Mouse (Mus musculus) kidney, postnatal 4 days (tissue): ENCODE measurements around the gene Cldn14.
A peak's percentile ranks its signal among the peaks of the same experiment; 100 is the strongest.
"Not testable (repeated sequence)": the region's sequence is repeated elsewhere in the genome, so short reads cannot be mapped to it uniquely, and the experiment has no call there.

Experiments used
- DNase-seq, 2 experiments: peaks; one replicate each; pipeline ENCODE4 v3.0.0; 2021; ENCODE audit warnings: mixed read lengths in 2 of 2

Cldn14 gene

DNA sequence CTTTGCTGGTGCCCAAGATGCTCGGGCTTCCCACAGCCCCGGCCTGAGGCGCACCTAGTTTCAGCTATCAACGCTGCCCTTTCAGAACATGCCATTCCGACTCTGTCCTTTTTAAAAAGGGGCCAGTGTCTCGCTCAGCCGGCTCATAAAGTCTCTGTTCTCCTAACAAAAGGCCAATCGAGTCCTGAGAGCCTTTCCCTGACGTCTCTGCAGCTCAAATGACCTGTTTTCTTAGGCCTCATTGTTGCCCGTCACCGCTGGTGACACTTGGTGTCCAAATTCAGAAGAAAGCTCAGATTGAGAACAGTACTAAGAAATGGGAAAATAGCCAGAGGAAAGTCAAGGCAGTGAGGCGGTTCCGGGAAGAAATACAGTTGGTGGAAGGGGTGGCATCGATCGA is at the start of gene Cldn14:
Gene Cldn14, minus strand, starts transcription at position 101 of the 400 bp plus-strand sequence.
- DNase-seq, result no peak

GRCm38 (mm10) chr16:94055576-94055975 is 46.9 kb upstream of the Cldn14 start:
- DNase-seq, result no peak

DNA sequence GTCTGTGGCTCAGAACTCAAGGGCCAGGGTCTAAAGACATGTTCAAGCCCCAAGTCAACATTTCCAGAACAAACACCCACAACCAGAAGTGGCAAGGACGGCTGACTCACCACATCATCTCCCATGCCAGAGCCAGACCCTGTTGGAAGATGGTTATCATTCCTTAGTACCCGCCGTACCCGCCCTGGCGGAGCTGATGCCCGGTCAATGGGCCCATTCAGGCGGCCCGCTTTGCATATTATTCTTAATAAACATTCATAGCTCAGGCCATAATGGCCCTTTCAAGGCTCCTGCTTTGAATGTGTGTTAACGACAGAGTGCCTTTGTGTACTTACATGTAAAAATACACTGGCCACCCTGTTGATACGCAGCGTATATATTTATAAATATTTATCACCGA is 46.5 kb upstream of the Cldn14 start:
- no peak for DNase-seq

- no peak for DNase-seq
Measured at GRCm38 (mm10) chr16:94050368-94050767, 41.7 kb upstream of the Cldn14 start.

GRCm38 (mm10) chr16:94044996-94045395 is 36.4 kb upstream of the Cldn14 start:
- no peak for DNase-seq

GRCm38 (mm10) chr16:94043797-94044196 is 35.2 kb upstream of the Cldn14 start:
- no peak for DNase-seq

DNA sequence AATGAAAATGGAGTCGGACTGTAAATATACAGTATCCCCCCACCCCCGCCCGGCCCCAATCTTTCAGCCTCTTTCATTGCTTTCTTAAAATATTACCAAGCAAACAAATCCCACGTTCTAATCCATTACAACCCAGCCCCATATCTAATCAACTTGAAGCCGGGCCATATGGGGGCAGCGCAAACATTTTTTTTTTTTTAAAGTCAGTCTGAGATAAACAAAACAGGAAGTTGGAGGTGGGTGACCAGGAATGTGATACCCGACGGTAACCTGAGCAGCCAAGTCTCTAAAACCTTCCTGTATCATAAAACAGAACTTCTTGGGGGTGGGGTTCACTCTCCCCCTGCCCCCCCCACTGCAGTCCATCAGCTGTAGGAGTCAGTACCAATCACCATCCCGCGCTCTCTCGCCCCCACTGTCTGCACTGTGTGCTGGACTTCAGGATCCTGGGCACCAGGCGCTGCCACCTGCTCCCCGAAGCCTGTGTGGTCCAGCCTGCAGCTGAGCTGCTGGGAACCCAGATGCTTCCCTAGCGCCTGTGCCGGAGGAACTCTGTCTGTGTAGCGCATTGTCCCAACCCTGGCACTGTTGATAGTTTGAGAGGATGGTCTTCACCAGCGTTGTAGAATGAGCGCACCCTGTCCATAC is 32.6 kb upstream of the Cldn14 start:
- DNase-seq, result peak; percentile 25 to 37

- peak in 1 of 2 experiments; percentile 27 for DNase-seq
Measured at GRCm38 (mm10) chr16:94040485-94040884, 31.8 kb upstream of the Cldn14 start.

DNA sequence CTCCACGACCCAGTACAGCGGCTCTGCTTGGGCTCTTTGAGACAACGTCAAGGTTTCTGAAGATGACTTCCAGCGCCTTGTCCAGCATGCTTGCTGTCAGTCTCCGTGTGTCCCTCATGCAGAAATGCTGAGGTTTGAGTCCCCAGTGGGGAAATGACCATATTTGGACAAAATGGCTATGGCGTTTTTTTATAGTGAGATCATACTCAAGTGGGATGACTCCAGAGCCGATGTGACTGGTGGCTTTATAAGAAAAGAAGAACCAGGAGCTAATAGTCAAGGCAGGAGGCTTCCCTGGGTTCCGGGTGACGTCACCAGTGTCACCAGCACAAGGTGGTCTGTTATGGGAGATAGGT is 30.3 kb upstream of the Cldn14 start:
- DNase-seq, result no peak

DNA sequence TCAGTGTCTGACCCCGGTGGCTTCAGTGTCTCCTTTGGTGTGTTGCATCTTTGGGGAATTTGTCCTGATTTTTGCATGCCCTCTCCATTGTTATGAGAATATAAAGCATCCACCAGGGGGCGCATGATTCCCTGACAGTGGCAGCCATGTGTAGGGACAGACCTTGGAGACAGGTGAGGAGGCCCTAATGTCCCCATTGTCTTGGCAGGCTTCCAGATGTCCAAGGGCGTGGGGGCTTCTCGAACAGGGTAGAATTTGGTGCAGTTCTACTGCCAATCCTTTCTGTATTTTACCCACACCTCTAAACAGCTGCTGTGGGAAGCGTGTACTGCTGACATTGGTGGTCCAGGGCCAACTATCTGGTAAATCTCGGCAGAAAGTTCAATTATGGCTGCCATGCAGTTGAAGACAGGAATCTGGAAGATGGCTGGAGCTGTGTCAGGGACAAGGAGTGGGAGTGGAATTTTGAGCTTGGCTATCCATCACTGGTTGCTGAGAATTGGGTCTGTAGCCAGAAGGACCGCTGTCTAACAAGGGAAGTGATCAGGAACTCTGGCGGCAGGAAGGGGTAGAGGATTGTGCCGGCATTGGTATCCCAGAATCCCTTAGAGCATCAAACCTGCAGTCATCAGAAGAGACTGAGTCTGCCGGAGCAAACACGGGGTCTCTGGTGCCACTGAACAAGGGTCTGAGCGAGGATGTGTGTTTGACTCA is 29.8 kb upstream of the Cldn14 start:
- DNase-seq, result peak; percentile 70 to 74

GRCm38 (mm10) chr16:94037280-94037679 is 28.6 kb upstream of the Cldn14 start:
- DNase-seq, result no peak

- no peak for DNase-seq
Measured at GRCm38 (mm10) chr16:94034152-94034551, 25.5 kb upstream of the Cldn14 start.

DNA sequence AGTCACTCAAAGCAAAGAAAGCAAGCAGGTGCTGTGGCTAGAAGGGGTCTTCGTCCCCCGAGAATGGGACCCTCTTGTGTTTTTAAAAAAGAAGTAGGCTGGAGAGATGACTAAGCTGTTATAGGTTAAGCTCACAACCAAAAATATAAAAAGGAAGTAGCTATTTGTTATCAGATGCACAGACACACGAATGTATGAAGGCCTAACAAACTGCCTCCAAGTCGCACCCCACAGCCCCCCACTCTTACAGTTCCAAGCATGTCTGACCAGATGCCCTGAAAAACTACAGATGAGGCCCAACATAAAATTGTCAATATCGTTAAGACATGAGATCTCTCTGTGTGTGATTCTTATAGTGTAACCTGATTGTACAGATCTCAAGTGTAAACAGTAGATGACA is 23.6 kb upstream of the Cldn14 start:
- DNase-seq, result no peak

GRCm38 (mm10) chr16:94023352-94024280 is 15.0 kb upstream of the Cldn14 start:
- DNase-seq, result no peak

DNA sequence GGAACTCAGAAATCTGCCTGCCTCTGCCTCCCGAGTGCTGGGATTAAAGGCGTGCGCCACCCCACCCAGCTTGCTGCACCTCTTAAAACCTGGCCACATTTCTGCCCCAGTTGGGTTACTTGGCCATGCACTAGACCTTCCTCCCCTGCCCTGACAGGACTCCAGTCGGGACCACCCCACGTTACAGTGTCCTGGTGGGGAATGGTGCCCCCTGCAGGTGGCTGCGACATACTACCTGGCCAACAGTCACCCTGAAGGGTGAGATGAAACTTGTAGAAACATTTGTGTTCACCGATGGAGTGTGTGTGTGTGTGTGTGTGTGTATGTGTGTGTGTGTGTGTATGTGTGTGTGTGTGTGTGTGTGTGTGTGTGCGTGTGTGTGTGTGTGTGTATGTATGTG is 11.1 kb upstream of the Cldn14 start:
- not testable (repeated sequence) for DNase-seq

GRCm38 (mm10) chr16:94017953-94018352 is 9.3 kb upstream of the Cldn14 start:
- DNase-seq, result no peak

- DNase-seq, result no peak
Measured at GRCm38 (mm10) chr16:94014489-94015096, 6.0 kb upstream of the Cldn14 start.

DNA sequence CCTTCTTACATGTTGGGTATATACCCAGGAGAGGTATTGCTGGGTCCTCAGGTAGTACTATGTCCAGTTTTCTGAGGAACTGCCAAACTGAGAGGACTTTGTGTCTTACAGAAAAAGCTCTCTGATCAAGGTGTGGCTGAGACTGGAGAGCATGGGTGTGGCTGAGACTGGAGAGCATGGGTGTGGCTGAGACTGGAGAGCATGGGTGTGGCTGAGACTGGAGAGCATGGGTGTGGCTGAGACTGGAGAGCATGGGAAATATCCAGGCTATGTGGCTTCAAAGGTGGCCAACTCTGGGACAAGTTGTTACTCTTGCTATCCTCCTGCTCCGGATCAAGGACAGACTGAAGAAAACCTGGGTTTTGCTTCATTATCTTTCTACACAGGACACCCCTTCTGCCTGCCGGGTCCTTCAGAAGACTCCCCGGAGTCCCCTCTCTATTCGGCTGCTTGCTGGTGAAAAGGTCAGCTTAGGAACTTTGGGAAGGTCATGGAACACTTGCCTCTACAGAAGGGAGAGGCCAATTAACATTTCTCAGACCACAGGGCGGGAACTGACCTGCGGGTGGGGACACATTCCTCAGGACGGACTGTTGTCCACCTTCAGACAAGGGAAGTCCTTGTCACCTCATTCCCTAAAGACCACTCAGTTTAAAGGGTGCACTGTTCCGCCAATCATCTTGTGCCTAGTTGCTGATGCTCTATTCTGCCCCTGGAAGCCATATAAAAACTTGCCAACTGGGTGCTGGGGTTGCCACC is 4.9 kb upstream of the Cldn14 start:
- DNase-seq, result not testable (repeated sequence)

- DNase-seq, result peak in 1 of 2 experiments; percentile 9
Measured at GRCm38 (mm10) chr16:94011224-94011623, 2.6 kb upstream of the Cldn14 start.

DNA sequence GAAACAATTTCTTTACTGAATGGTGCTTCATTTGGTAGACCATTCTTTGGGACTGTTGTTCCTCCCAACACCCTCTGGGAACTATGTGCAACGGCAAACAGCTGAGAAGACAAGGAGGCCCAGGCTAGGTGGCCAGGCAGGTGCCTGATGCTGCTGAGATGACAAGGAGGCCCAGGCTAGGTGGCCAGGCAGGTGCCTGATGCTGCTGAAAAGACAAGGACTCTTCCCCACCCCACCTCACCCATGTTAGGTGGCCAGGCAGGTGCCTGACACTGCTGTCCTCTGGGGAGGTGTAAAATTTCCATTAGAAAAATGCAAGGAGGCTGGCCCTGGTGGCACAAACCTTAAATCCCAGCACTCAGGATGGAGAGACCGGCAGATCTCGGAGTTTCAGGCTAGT is 2.0 kb upstream of the Cldn14 start:
- peak in 1 of 2 experiments; percentile 16 for DNase-seq

DNA sequence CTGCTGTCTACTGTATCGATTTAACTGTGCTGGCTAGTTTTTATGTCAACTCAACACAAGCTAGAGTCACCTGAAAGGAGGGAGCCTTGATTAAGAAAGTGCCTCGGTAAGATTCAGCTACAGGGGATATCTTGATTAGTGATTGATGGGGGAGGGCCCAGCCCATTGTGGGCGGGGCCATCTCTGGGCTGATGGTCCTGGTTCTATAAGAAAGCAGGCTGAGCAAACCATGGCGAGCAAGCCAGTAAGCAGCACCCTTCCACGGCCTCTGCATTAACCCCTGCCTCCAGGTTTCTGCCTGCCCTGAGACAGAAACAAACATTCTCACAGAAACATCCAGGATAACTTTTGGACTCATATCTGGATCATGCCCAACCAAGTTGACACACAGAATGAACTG is 1.5 kb upstream of the Cldn14 start:
- no peak for DNase-seq

GRCm38 (mm10) chr16:94009356-94009755 is 719 bp upstream of the Cldn14 start:
- no peak for DNase-seq
